Mouse (Mus musculus) hindbrain, embryonic 16.5 days (tissue): ENCODE results near the gene Ly6g5c. TPM values are rescaled to one million over a fixed set of nuclear protein-coding genes. Genes with fewer than 3 reads are reported as not detected.
"Not testable (repeated sequence)": the region's sequence is repeated elsewhere in the genome, so short reads cannot be mapped to it uniquely, and the experiment has no call there.

Experiments used
- ATAC-seq: fragments of 200-750 bp; cut with Nextera tagmentation; 2 replicates; pipeline ENCODE4 v1.8.0; 2017; ENCODE audit warnings: moderate TSS enrichment, moderate library complexity
- H3K27ac ChIP-seq: fragments of 300-500 bp; sonication (generic); 2 replicates; pipeline ENCODE4 v1.5.1; 2014; ENCODE audit warnings: low read depth, mild to moderate bottlenecking, control low read depth, low read length, moderate library complexity
- H3K27me3 ChIP-seq: fragments of 300-500 bp; sonication (generic); replicated peaks from 2 replicates; pipeline ENCODE4 v1.6.1; 2014; ENCODE audit warnings: low read length; ENCODE audit not compliant: control insufficient read depth, insufficient read depth
- H3K36me3 ChIP-seq: fragments of 300-500 bp; sonication (generic); 2 replicates; pipeline ENCODE4 v1.6.1; 2014; ENCODE audit warnings: mild to moderate bottlenecking, low read length, moderate library complexity, mixed read lengths; ENCODE audit not compliant: control insufficient read depth, insufficient read depth
- H3K4me1 ChIP-seq: fragments of 300-500 bp; sonication (generic); 2 replicates; pipeline ENCODE4 v1.6.1; 2014; ENCODE audit warnings: low read depth, low read length; ENCODE audit not compliant: control insufficient read depth, insufficient read depth
- H3K4me2 ChIP-seq: fragments of 300-500 bp; sonication (generic); 2 replicates; pipeline ENCODE4 v1.6.1; 2014; ENCODE audit warnings: mild to moderate bottlenecking, low read length, control low read depth, moderate library complexity
- H3K4me3 ChIP-seq: fragments of 300-500 bp; sonication (generic); 2 replicates; pipeline ENCODE4 v1.5.1; 2014; ENCODE audit warnings: mild to moderate bottlenecking, low read length, control low read depth, moderate library complexity
- H3K9ac ChIP-seq: fragments of 300-500 bp; sonication (generic); 2 replicates; pipeline ENCODE4 v1.6.1; 2014; ENCODE audit warnings: low read depth, mild to moderate bottlenecking, control low read depth, low read length, moderate library complexity
- H3K9me3 ChIP-seq: fragments of 300-500 bp; sonication (generic); 2 replicates; pipeline ENCODE4 v1.6.1; 2014; ENCODE audit warnings: mild to moderate bottlenecking, low read length, moderate library complexity; ENCODE audit not compliant: control insufficient read depth
- WGBS: fragments of 180-500 bp; shearing (Covaris S2); extraction: QIAGEN DNeasy Blood & Tissue Kit; methylation state at CpG from one replicate; pipeline ENCODE4 v1.1.7; 2014; 5-methylcytosine and 5-hydroxymethylcytosine counted together
- polyA plus RNA-seq: library from polyadenylated mRNA; unstranded; fragments of >200 nt; fragmentation: Nextera tagmentation; extraction: Ambion mirVana; gene quantifications from 2 replicates; pipeline ENCODE4 v1.2.1, GENCODE M21; 2015

Ly6g5c gene
- polyA plus RNA-seq, 1 experiment from 2014 or later: not detected

DNA sequence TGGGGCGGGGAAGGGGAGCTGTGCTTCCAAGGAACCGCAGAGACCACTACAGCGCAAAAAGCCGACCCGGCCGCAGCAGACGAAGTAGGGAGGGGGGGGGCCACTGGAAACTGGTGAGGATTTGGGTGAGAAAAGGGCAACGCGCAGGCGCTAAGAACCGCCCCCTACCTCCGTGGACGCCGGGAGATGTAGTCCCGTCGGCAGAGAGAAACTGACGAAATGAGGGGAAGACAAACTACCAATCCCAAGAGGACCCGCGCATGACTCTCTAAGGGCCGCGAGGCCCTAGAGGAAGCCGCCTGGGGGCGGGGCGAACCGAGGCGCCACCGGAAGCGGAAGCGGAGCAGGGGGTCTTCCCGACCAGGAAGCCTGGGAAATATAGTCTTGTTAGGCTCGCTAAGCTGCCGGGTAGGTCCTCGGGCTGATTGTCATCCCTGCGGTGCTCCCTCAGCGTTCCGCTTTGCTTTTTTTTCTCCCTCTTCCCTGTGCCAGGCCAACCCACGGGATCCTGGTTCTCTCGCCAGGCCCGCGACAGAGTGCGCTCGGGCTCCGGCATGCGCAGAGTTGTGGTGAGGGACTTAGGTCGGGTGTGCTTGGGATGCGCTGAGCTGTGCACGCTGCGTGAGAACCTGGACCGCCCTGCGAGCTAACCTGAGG is 13.2 kb downstream of the Ly6g5c start, which contains the start of gene Gpank1:
Gene Gpank1 (plus strand): TSS at position 313 of the 657 bp plus-strand sequence.
- ATAC-seq: peak; percentile 96
- H3K9me3 ChIP-seq: no peaks in the 10 kb centered on the region
- peaks cover 24% of the 10 kb centered on the region for H3K4me1 ChIP-seq
- H3K9ac ChIP-seq: peak within 1 kb of the TSS; percentile 95
- no peaks in the 10 kb centered on the region for H3K27me3 ChIP-seq
- H3K4me3 ChIP-seq: peak within 1 kb of the TSS; percentile 94
- H3K27ac ChIP-seq: peak within 1 kb of the TSS; percentile 88
- 0% methylated on average over 48 of the region's 50 CpGs for WGBS
- peak within 1 kb of the TSS; percentile 96 for H3K4me2 ChIP-seq
- H3K36me3 ChIP-seq: peaks cover 18% of the 10 kb centered on the region

DNA sequence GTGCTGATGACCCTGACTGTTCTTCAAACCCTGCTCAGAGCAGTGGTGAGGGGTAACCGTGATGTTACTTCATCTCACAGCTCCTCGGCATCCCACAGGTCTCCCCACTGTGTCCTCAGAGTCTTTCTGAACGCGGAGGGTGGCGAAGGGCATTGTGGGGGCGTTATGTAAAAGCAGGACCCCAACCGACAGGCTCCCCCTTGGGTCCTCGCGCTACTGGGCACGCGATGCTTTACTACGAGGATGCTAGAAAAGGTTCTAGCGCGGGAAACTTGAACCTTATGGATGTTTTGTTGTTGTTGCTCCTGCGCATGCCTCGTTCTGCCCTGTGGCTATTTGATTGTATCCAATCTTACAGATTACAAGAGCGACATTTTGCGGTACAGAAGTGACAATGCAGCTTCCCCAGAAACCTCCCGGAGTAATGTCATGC is 13.8 kb downstream of the Ly6g5c start, which contains the start of gene Csnk2b:
Gene Csnk2b (minus strand): TSS at position 183 of the 433 bp plus-strand sequence.
- H3K9me3 ChIP-seq: no peaks in the 10 kb centered on the region
- H3K36me3 ChIP-seq: peaks cover 16% of the 10 kb centered on the region
- H3K4me3 ChIP-seq: peak within 1 kb of the TSS; percentile 94
- WGBS: under 1% methylated on average over 19 of the region's 19 CpGs
- peak within 1 kb of the TSS; percentile 96 for H3K4me2 ChIP-seq
- H3K27me3 ChIP-seq: no peaks in the 10 kb centered on the region
- peak within 1 kb of the TSS; percentile 88 for H3K27ac ChIP-seq
- H3K9ac ChIP-seq: peak within 1 kb of the TSS; percentile 95
- ATAC-seq: no peak; the same call in none of the 2 replicates
- peaks cover 28% of the 10 kb centered on the region for H3K4me1 ChIP-seq

DNA sequence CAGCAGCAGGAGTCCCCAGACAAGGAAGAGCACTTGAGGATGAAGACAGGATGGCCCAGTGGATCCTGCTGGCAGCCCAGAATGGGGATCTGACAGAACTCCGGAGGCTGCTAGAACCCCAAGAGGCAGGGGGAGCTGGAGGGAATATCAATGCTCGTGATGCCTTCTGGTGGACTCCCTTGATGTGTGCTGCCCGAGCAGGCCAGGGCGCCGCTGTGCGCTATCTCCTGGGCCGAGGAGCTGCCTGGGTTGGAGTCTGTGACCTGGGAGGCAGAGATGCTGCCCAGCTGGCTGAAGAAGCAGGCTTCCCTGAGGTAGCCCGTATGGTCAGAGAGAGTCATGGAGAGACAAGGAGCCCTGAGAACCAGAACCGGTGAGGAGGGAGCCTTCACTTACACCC is 15.2 kb downstream of the Ly6g5c start:
- 90% methylated on average over 9 of the region's 9 CpGs for WGBS
- H3K27ac ChIP-seq, H3K36me3 ChIP-seq, ATAC-seq, H3K27me3 ChIP-seq, H3K9me3 ChIP-seq, H3K9ac ChIP-seq, H3K4me3 ChIP-seq, H3K4me2 ChIP-seq: not testable (repeated sequence)
- peaks cover 38% of the 10 kb centered on the region for H3K4me1 ChIP-seq

DNA sequence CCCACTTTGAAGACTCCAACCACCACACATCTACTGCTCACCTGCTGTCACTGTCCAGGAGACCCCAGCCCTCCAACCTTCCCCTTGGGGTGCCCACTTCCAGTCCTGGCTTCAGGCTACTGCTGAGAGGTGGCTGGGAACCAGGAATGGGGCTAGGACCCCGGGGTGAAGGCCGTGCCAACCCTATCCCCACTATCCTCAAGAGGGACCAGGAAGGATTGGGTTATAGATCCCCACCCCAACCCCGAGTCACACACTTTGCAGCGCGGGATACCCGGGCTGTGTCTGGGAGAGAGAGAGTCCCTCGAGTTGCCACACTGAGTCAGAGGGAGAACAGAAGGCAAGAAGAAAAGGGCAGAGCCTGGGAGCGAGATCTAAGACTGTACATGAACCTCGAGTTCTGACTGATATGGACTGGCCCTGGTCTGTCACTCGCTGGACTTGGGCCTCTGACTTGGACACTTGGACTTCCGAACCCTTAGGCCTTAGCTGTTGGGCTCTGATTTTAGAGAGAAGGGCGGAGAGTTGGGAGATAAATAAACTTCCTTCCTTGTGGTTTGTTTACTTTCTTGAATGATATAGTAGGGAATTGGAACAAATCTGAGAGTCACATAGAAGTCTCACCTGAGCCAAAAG is 16.3 kb downstream of the Ly6g5c start:
- not testable (repeated sequence) for H3K27ac ChIP-seq, H3K36me3 ChIP-seq, H3K9me3 ChIP-seq, H3K4me3 ChIP-seq, H3K9ac ChIP-seq, ATAC-seq, H3K4me2 ChIP-seq, H3K27me3 ChIP-seq
- WGBS: 89% methylated on average over 12 of the region's 12 CpGs
- H3K4me1 ChIP-seq: peaks cover 40% of the 10 kb centered on the region

DNA sequence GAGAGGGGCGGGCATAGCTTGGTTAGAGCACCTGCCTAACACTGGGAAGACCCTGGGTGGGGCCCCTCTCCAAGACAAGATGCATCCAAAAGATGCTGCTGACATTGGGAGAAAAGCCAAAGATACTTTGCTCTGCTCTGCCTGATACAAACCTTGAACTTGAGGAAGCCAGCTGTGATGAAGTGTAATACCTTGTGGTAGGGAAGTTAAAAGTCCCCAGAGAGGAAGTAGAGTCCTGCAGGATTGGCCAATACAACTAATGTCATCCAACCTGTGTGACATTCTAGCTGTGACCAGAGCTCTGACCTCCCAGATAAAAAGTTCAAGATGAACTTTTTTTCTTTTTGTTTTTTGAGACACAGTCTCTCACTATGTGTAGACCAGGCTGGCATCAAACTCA is 17.0 kb downstream of the Ly6g5c start:
- Histone ChIP-seq H3K27me3 (no peaks in the 10 kb centered on the region), H3K4me2 (no peak overlapping the region), H3K9ac (no peak overlapping the region), H3K4me3 (no peak overlapping the region), H3K9me3 (no peaks in the 10 kb centered on the region), H3K27ac (no peak overlapping the region), H3K36me3 (no peaks in the 10 kb centered on the region), H3K4me1 (peaks cover 34% of the 10 kb centered on the region)
- 88% methylated on average over 1 of the region's 1 CpGs for WGBS
- ATAC-seq: no peak

DNA sequence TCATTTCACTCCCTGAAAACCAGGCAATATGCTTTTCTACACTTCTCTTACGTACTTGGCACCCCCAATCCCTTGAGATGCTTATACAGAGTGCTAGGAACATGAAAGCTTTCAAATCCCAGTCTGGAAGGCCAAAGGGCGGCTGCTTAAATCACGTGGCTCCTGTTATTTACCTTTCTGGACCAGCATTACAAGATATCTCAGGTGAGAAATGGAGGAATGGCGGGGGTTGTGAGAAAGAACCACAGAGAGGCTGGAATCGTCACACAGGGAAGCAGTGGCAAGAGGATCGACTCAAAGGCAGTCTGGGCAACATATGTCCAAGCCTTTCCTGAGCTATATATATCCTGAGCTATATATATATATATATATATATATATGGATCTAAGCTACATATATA is 17.5 kb downstream of the Ly6g5c start:
- peak overlapping the region; percentile 80 for H3K4me2 ChIP-seq
- ATAC-seq: no peak
- no peaks in the 10 kb centered on the region for H3K36me3 ChIP-seq
- H3K4me3 ChIP-seq: peak overlapping the region; percentile 67
- H3K4me1 ChIP-seq: peaks cover 29% of the 10 kb centered on the region
- 36% methylated on average over 6 of the region's 6 CpGs for WGBS
- peak overlapping the region; percentile 82 for H3K9ac ChIP-seq
- H3K27ac ChIP-seq: peak overlapping the region; percentile 76
- H3K9me3 ChIP-seq: no peaks in the 10 kb centered on the region
- H3K27me3 ChIP-seq: no peaks in the 10 kb centered on the region

DNA sequence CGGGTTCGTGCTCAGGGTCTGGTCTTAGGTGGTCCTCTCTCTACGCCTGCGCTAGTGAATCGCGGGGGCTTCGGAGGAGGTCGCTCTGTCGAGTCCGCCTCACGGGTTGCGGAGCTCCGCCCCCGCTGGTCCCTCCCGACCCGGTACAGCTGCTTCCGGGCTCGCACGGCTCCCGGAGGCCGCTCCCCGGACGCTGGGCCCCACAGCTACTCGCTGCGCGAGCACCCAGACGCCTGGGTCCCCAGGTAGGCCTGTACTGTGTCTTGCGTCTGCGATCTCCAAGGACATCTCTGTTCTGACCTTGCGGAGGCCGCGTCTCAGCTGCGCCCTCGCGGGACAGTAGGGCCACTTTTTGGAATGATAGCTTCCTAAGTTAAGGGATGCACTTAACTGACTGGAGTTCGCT is 18.1 kb downstream of the Ly6g5c start, which contains the start of gene D17H6S53E:
Gene D17H6S53E (plus strand): TSS at position 168 of the 406 bp plus-strand sequence.
- Histone ChIP-seq H3K4me1 (peaks cover 29% of the 10 kb centered on the region), H3K27me3 (no peaks in the 10 kb centered on the region)

DNA sequence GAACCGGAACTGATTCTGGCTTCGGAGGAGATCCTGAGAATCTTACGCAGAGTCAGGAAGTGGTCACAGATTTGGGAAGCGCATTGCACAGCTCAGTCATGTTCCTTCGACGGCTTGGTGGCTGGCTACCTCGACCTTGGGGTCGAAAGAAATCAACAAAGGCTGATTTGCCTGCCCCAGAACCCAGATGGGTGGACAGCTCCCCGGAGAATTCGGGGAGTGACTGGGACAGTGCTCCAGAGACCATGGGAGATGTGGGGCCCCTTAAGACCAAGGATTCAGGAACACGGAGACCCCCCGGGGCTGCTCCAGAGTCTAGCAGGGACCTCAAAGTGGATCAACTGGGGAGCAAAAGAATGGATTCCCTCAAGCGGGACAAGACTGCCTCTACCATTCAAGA is 18.9 kb downstream of the Ly6g5c start:
- 72% methylated on average over 13 of the region's 13 CpGs for WGBS

More for the DNA sequence above, 18.1 kb downstream of the Ly6g5c start, which contains the start of gene D17H6S53E:
- H3K27ac ChIP-seq: peak within 1 kb of the TSS; percentile 76
- H3K9me3 ChIP-seq: no peaks in the 10 kb centered on the region
- H3K36me3 ChIP-seq: no peaks in the 10 kb centered on the region
- under 1% methylated on average over 36 of the region's 36 CpGs for WGBS
- H3K9ac ChIP-seq: peak within 1 kb of the TSS; percentile 82
- peak within 1 kb of the TSS; percentile 80 for H3K4me2 ChIP-seq
- H3K4me3 ChIP-seq: peak within 1 kb of the TSS; percentile 67
- ATAC-seq: peak; percentile 58

DNA sequence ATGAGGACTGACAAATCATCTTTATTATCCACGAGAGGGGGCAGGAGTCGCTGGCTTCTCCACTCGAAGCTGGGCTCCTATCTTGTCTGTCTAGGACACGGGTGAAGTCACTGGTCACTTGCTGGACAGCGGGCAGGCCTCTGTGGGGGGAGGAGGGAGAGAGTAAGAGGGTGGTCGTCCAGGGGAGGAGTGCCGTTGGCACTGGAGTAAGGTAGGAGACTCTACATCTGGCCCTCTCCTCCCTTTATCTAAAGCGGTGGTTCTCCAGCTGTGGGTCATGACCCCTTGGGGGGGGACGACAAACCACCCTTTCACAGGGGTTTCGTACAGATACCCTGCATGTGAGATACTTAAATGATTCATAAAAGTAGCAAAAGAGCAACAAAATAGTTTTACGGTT is 20.9 kb downstream of the Ly6g5c start:
- WGBS: 68% methylated on average over 11 of the region's 11 CpGs
- no peaks in the 10 kb centered on the region for H3K9me3 ChIP-seq
- H3K36me3 ChIP-seq: no peaks in the 10 kb centered on the region
- no peak overlapping the region for H3K27ac ChIP-seq
- H3K4me3 ChIP-seq: no peak overlapping the region
- no peaks in the 10 kb centered on the region for H3K27me3 ChIP-seq
- no peak overlapping the region for H3K4me2 ChIP-seq
- ATAC-seq: no peak
- peaks cover 22% of the 10 kb centered on the region for H3K4me1 ChIP-seq
- no peak overlapping the region for H3K9ac ChIP-seq

More for the DNA sequence above, 18.9 kb downstream of the Ly6g5c start:
- no peak for ATAC-seq
- H3K4me3 ChIP-seq: peak overlapping the region; percentile 67
- no peak overlapping the region for H3K27ac ChIP-seq
- H3K27me3 ChIP-seq: no peaks in the 10 kb centered on the region
- peak overlapping the region; percentile 80 for H3K4me2 ChIP-seq
- H3K36me3 ChIP-seq: no peaks in the 10 kb centered on the region
- peak overlapping the region; percentile 82 for H3K9ac ChIP-seq
- peaks cover 29% of the 10 kb centered on the region for H3K4me1 ChIP-seq
- no peaks in the 10 kb centered on the region for H3K9me3 ChIP-seq
